Mouse (Mus musculus) neural tube, embryonic 11.5 days (tissue): Measurements from ENCODE around the gene Cep85l. TPM values are rescaled to one million over a fixed set of nuclear protein-coding genes. Genes with fewer than 3 reads are reported as not detected.

ENCODE experiments used
- ATAC-seq: fragments of 200-750 bp; cut with Nextera tagmentation; 2 replicates; pipeline ENCODE4 v1.8.0; 2017; ENCODE audit warnings: moderate number of reproducible peaks, mild to moderate bottlenecking, moderate TSS enrichment, moderate library complexity; ENCODE audit not compliant: insufficient read depth, low FRiP score, low TSS enrichment
- DNase-seq: peaks from one replicate; pipeline ENCODE4 v3.0.0-alpha.2; 2015; ENCODE audit warnings: low spot score
- H3K27ac ChIP-seq: fragments of 300-500 bp; sonication (generic); 2 replicates; pipeline ENCODE4 v1.5.1; 2014; ENCODE audit warnings: low read depth, mild to moderate bottlenecking, low read length
- H3K27me3 ChIP-seq: fragments of 300-500 bp; sonication (generic); 2 replicates; pipeline ENCODE4 v1.6.1; 2014; ENCODE audit warnings: mild to moderate bottlenecking, low read length, mixed read lengths; ENCODE audit not compliant: control insufficient read depth, insufficient read depth
- H3K36me3 ChIP-seq: fragments of 300-500 bp; sonication (generic); 2 replicates; pipeline ENCODE4 v1.6.1; 2014; ENCODE audit warnings: mild to moderate bottlenecking, low read length, moderate library complexity, mixed read lengths; ENCODE audit not compliant: control insufficient read depth, insufficient read depth
- H3K4me1 ChIP-seq: fragments of 300-500 bp; sonication (generic); 2 replicates; pipeline ENCODE4 v1.6.1; 2014; ENCODE audit warnings: low read length, mixed read lengths; ENCODE audit not compliant: control insufficient read depth, insufficient read depth
- H3K4me2 ChIP-seq: fragments of 300-500 bp; sonication (generic); 2 replicates; pipeline ENCODE4 v1.6.1; 2014; ENCODE audit warnings: low read depth, mild to moderate bottlenecking, moderate library complexity
- H3K4me3 ChIP-seq: fragments of 300-500 bp; sonication (generic); 2 replicates; pipeline ENCODE4 v1.5.1; 2014; ENCODE audit warnings: low read depth, low read length
- H3K9ac ChIP-seq: fragments of 300-500 bp; sonication (generic); 2 replicates; pipeline ENCODE4 v1.6.1; 2014; ENCODE audit warnings: mild to moderate bottlenecking, low read length
- H3K9me3 ChIP-seq: fragments of 300-500 bp; sonication (generic); 2 replicates; pipeline ENCODE4 v1.6.1; 2016; ENCODE audit warnings: low read length; ENCODE audit not compliant: control insufficient read depth
- WGBS: fragments of 180-500 bp; shearing (Covaris S2); extraction: QIAGEN DNeasy Blood & Tissue Kit; methylation state at CpG from one replicate; pipeline ENCODE4 v1.1.7; 2014; 5-methylcytosine and 5-hydroxymethylcytosine counted together
- polyA plus RNA-seq: library from polyadenylated mRNA; unstranded; fragments of >200 nt; fragmentation: Nextera tagmentation; extraction: Ambion mirVana; gene quantifications from 2 replicates; pipeline ENCODE4 v1.2.1, GENCODE M21; 2014

The Cep85l gene
- polyA plus RNA-seq = 6.2 and 7.7 TPM in 2 replicates

DNA sequence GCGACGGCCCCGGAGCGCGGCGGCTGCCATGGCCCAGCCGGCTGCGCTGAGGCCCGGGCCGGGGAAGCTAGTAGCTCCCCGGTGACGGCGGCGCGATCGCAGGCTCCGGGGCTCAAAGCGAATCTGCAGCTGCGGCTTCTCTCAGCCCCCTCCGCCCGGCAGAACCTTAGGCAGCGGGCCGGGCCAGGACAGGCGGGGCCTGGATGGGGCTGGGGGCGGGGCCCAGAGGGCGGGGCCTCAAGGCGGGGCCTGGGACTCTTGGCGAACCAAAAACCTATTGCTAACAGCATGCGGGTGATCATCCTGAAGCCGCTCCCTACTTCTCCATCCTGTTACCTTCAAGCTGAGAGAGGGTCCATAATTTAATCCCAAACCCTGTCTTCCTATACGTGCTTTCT, at the start of gene Cep85l:
Gene Cep85l, minus strand, starts transcription at position 239 of the 398 bp plus-strand sequence.
- ATAC-seq = peak; percentile 99
- peak within 1 kb of the TSS; percentile 98 for H3K9ac ChIP-seq
- peaks cover 5% of the 10 kb centered on the region; the same call in 1 of the 2 replicates for H3K4me1 ChIP-seq
- peak; percentile 93 for DNase-seq
- peak within 1 kb of the TSS; percentile 56 for H3K4me2 ChIP-seq
- no peaks in the 10 kb centered on the region for H3K36me3 ChIP-seq
- peak within 1 kb of the TSS; percentile 91 for H3K4me3 ChIP-seq
- peak within 1 kb of the TSS; percentile 98 for H3K27ac ChIP-seq
- no peaks in the 10 kb centered on the region for H3K9me3 ChIP-seq
- no peaks in the 10 kb centered on the region for H3K27me3 ChIP-seq
- WGBS = 0% methylated on average over 29 of the region's 31 CpGs

DNA sequence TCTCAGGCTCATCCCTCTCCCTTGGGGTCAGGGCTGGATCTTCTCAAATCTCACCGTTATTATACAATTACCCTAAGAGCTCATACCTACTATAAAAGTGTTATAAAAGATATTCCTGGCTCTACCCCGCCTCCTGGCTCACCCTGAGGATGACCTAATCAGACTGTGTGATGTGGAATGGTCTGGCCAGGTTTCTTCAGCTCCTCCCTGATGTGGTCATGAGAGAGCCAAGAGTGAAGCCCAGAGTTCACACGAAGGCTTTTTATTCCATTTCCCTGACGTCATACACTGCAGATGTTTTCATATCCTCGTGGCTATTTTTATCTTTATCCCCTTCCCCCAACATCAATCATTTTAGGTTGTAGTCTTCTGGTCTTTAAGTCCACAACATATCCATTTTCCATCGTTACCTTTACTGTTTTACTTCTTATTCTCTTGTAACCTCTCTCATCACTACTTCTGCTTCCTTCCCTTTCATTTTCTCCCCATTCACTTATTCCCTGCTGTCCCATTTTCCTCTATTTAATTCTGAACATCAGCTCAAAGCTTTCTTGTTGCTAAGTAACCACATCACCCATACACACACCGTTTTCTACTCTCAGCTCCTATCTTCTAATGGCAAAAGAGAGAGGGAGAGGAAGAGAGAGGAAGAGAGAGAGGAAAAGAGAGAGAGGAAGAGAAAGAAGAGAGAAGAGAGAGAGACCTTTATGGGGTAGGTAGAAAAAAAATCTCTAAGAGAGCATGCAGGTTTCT, 49.1 kb upstream of the Cep85l start:
- H3K27ac ChIP-seq = no peak overlapping the region
- DNase-seq = no peak
- no peaks in the 10 kb centered on the region for H3K9me3 ChIP-seq
- 76% methylated on average over 7 of the region's 7 CpGs for WGBS
- no peak overlapping the region for H3K4me3 ChIP-seq
- ATAC-seq = no peak
- no peaks in the 10 kb centered on the region for H3K36me3 ChIP-seq
- no peaks in the 10 kb centered on the region for H3K27me3 ChIP-seq
- H3K4me2 ChIP-seq = no peak overlapping the region
- no peaks in the 10 kb centered on the region for H3K4me1 ChIP-seq
- H3K9ac ChIP-seq = no peak overlapping the region

DNA sequence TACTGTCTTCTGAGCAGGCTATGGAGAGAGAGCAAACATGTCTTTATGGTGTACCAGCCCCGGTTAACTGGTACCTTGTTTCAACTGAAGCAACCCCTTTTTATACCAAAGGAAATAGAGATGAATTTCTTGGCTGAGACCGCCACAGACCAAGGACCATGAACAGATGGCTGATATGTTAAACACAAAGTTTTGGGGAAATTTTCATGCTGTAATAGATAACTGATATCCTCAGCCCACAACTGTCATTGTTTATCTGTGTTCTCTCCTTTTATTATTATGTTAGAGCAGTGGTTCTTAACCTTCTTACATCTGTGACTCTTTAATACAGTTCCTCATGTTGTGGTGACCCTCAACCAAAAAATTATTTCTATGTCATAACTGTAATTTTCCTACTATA, 46.8 kb upstream of the Cep85l start:
- no peak for ATAC-seq
- 90% methylated on average over 2 of the region's 2 CpGs for WGBS

DNA sequence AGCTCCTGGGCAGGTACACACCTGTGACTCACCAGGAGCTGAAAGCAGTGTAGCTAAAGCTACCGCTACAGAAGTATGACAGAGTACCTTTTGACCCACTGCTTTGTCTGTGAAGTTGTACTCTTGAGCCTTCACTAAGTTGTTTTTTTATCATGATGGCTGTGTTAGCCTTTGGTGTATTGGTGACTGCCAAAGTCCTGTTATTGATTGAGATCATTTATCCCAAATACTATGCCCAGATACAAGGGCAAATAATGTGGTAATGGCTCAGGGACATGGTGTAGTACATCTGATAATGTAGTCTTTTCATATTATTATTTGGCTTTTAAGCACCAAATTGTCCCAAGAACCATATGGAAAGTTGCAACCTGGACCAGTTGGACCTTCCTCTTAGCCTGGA, 43.3 kb upstream of the Cep85l start:
- Histone ChIP-seq H3K9me3 (no peaks in the 10 kb centered on the region), H3K27ac (no peak overlapping the region), H3K4me2 (no peak overlapping the region), H3K27me3 (no peaks in the 10 kb centered on the region), H3K36me3 (no peaks in the 10 kb centered on the region), H3K9ac (no peak overlapping the region), H3K4me3 (no peak overlapping the region), H3K4me1 (no peaks in the 10 kb centered on the region)
- WGBS = 87% methylated on average over 1 of the region's 1 CpGs
- DNase-seq (no peak), ATAC-seq (no peak)

More for the DNA sequence above, 46.8 kb upstream of the Cep85l start:
- Histone ChIP-seq H3K27me3 (no peaks in the 10 kb centered on the region), H3K36me3 (no peaks in the 10 kb centered on the region), H3K4me2 (no peak overlapping the region), H3K9me3 (no peaks in the 10 kb centered on the region), H3K4me1 (no peaks in the 10 kb centered on the region), H3K27ac (no peak overlapping the region), H3K9ac (no peak overlapping the region), H3K4me3 (no peak overlapping the region)
- DNase-seq = no peak

DNA sequence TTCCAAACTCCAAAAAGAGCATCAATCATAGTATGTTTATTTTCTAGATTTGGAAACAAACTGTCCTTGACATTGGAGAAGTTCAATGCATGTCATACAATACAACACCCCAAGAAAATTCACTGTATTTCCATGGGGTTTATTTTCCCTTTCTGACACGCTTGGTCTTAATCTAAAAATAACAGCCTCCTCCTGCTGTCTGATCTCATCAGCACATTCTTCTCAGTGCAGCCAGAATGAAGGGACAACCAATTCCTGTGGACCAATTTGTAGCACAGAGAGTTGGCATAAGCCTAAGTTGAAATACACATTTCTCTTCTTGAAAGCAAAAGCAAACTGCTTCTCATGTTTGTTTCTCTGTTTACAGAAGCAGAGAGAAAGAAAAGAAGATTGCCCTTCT, 42.5 kb upstream of the Cep85l start:
- no peak for DNase-seq
- no peak for ATAC-seq
- Histone ChIP-seq H3K27me3 (no peaks in the 10 kb centered on the region), H3K4me1 (no peaks in the 10 kb centered on the region), H3K36me3 (no peaks in the 10 kb centered on the region), H3K9ac (no peak overlapping the region), H3K27ac (no peak overlapping the region), H3K4me2 (no peak overlapping the region), H3K9me3 (no peaks in the 10 kb centered on the region), H3K4me3 (no peak overlapping the region)
- 61% methylated on average over 1 of the region's 1 CpGs for WGBS

DNA sequence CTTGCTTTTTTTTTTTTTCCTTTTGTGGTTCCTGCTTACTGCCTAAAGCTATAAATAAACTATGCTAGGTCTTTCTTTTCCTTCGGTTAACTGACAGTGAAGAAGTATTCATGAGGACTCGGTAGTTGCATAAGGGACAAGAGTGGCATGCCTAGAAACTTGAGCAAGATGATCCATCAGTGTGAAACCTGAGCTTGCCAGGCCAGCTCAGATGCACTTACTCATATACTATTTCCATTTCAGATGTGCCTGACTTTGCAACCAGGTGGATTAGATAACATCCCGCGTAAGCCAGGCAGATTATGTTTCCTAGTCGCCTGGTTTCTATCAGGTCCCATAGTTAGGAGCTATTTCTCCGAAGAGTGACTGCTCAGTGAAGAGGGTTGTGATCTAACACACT, 41.9 kb upstream of the Cep85l start:
- DNase-seq (no peak), ATAC-seq (no peak)
- Histone ChIP-seq H3K27ac (no peak overlapping the region), H3K27me3 (no peaks in the 10 kb centered on the region), H3K9ac (no peak overlapping the region), H3K4me3 (no peak overlapping the region), H3K4me1 (no peaks in the 10 kb centered on the region), H3K9me3 (no peaks in the 10 kb centered on the region), H3K36me3 (no peaks in the 10 kb centered on the region), H3K4me2 (no peak overlapping the region)
- WGBS = 74% methylated on average over 6 of the region's 6 CpGs

DNA sequence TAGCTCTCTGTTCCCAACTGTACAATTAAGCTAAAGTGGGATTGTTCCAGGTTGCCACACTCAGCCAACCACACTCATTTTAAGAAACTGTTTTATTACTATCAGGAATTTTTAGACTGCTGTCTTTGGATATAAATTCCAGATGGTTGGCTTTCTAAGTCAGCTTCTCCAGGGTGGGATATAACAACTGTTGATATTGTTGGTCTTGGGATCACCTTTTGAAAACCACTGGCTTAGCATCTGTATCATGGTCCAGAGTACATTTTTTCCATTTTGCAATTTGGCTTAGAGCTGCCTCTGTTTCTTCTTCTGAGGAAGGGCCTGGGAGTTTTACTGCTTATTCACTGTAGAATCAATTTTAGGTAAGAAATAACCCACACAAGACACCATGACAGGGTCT, 40.3 kb upstream of the Cep85l start:
- H3K9me3 ChIP-seq = no peaks in the 10 kb centered on the region
- H3K27me3 ChIP-seq = no peaks in the 10 kb centered on the region
- DNase-seq = no peak
- no peak overlapping the region for H3K4me2 ChIP-seq
- H3K9ac ChIP-seq = no peak overlapping the region
- no peak overlapping the region for H3K27ac ChIP-seq
- no peaks in the 10 kb centered on the region for H3K4me1 ChIP-seq
- H3K4me3 ChIP-seq = no peak overlapping the region
- no peak for ATAC-seq
- H3K36me3 ChIP-seq = no peaks in the 10 kb centered on the region

DNA sequence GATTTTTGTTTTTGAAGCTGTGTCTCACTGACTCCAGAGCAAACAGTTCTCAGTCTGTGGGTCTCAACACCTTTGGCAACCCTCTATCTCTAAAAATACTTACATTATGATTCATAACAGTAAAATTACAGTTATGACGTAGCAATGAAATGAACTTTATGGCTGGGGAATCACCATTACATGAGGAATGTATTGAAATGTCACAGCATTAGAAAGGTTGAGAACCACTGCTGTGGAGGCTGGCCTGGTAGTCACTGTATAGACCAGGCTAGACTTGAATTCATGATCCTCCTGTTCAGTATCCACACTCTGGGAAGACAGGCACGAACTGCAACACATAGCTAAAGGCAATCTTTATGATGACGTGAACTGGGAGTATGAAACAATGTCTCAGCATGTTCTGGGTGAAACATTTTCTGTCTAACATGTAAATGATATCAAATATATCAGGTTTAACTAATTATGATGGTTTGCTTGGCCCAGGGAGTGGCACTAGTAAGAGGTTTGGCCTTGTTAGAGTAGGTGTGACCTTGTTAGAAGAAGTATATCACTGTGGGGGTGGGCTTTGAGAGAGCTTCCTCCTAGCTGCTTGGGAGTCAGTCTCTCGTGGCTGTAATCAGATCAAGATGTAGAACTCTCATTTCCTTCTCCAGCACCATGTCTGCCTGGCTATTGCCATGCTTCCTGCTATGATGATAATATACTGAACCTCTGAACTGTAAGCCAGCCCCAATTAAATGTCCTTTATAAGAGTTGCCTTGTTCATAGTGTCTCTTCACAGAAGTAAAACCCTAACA, 39.6 kb upstream of the Cep85l start:
- Histone ChIP-seq H3K9me3 (no peaks in the 10 kb centered on the region), H3K4me2 (no peak overlapping the region), H3K27ac (no peak overlapping the region), H3K4me3 (no peak overlapping the region), H3K4me1 (no peaks in the 10 kb centered on the region), H3K36me3 (no peaks in the 10 kb centered on the region), H3K27me3 (no peaks in the 10 kb centered on the region), H3K9ac (no peak overlapping the region)
- no peak for ATAC-seq
- WGBS = 75% methylated on average over 4 of the region's 4 CpGs
- DNase-seq = no peak

DNA sequence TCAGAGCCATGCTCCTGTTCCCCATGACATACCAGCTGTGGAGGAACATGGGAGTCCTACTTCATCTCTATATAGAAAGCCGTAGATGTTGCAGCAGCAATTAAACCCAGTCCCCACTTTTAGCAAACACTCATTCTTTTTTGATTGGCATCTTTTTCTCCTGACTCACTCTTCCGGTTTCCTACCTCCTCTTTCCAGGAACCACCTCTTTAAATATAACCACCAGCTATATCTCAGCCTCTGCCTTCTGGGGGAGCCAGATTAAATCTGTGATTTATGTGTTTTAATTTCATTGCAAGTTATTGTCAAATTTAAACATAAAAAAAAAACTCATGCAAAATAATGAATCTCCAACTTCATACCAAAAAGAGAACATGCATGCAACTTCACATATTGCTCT, 37.3 kb upstream of the Cep85l start:
- DNase-seq (no peak), ATAC-seq (no peak)
- H3K9me3 ChIP-seq = no peaks in the 10 kb centered on the region
- no peak overlapping the region for H3K27ac ChIP-seq
- WGBS = 78% methylated on average over 2 of the region's 2 CpGs
- no peak overlapping the region for H3K4me2 ChIP-seq
- no peaks in the 10 kb centered on the region for H3K4me1 ChIP-seq
- no peak overlapping the region for H3K9ac ChIP-seq
- no peaks in the 10 kb centered on the region for H3K36me3 ChIP-seq
- H3K27me3 ChIP-seq = no peaks in the 10 kb centered on the region
- H3K4me3 ChIP-seq = no peak overlapping the region
